Mouse (Mus musculus): ENCODE measurements around the gene Eef2.
A peak's percentile ranks its signal among the peaks of the same experiment; 100 is the strongest.
"Not testable (repeated sequence)": the region's sequence is repeated elsewhere in the genome, so short reads cannot be mapped to it uniquely, and the experiment has no call there.

The Eef2 gene

DNA sequence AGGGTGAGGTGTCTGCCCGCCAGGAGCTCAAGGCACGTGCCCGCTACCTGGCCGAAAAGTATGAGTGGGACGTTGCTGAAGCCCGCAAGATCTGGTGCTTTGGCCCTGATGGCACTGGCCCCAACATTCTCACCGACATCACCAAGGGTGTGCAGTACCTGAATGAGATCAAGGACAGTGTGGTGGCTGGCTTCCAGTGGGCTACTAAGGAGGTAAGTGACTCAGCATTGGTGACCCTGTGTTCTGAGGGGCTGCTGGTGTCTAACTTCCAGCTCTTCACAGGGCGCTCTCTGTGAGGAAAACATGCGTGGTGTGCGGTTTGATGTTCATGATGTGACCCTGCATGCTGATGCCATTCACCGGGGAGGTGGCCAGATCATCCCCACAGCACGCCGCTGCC, 4.5 kb downstream of the Eef2 start:
- DNase-seq (ENCODE audit: low read depth) = no peak

DNA sequence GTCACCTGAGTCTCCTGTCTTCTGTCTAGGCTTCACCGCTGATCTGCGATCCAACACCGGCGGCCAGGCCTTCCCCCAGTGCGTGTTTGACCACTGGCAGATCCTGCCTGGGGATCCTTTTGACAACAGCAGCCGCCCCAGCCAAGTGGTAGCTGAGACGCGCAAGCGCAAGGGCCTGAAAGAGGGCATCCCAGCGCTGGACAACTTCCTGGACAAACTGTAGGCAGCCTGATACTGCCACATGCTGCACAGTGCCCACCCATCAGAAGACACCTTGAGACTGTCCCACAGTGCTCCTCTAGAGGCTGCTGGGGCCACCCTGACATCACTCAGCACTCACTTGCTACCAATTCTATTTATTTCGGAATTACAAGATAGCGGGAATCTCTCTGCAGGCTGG, 5.4 kb downstream of the Eef2 start:
- not testable (repeated sequence) for DNase-seq (ENCODE audit: low read depth)

DNA sequence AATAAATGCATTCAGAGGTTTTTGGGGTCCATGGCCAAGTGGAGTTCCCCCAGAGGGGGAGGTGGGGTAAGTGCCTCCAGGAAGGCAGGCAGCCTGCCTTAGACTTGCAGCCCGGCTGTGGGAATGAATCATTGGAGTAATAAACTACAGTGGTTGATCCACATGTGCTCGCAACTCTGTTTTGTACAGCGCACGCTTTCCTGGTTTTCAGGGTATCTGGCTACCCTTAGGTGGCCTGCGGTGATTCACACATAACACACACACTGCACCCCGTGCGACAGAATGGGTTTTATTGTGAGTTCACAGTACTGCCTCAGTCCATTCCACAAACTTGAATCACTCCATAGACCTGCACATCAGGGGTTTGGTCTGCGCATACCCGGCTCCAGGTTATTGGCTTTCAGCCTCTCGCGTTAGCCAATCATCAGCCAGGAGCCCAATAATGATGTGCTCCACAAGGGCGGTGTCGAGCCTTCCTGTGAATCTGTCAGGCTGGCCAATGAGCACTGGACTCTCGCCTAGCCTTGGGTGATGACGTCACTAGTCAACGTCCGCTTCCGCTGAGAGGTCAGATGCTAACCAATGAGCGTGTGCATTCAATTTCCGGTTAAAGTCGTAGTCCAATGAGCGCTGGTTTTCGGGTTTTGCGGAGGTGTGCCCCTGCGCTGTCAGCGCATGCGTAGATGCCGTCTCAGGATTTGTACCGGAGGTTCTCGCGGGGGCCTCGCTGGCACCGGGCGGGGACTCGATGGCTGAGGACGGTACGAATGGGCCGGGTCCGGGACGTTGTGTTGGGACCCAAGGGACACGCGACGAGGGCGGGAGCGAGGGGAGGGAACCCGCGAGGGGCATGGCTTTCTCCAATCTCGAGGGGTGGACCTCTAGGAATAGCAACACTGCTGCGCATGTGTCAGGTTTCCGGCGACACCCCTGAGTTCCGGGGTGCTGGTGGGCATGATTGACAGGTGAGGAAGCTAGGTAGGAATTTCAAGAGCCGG, 6.2 kb downstream of the Eef2 start, which contains the start of gene Dapk3:
TSS of gene Dapk3 (plus strand) at position 670 of the 998 bp plus-strand sequence.
- peak; percentile 99 for DNase-seq (ENCODE audit: low read depth)

DNA sequence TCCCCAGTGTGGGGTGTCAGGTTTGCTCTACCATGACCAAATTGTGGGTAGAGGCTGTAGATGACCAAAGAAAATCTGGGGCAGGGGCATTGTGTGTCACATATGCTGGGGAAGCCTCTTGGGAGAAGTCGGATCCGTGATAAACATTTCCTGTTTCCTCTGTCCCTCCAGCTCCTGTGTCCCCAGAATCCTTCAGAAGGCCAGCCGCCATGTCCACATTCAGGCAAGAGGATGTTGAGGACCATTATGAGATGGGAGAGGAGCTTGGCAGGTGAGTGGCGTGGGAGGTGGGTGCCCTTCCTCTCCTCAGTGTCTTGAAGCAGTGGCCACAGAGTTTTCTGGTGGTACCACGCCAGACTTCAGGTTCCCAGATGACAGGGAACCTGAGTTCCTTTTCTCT, 7.4 kb downstream of the Eef2 start, which contains the start of gene 4930442H23Rik:
TSS of gene 4930442H23Rik (minus strand) at position 45 of the 400 bp plus-strand sequence.
- DNase-seq (ENCODE audit: low read depth) = no peak

DNA sequence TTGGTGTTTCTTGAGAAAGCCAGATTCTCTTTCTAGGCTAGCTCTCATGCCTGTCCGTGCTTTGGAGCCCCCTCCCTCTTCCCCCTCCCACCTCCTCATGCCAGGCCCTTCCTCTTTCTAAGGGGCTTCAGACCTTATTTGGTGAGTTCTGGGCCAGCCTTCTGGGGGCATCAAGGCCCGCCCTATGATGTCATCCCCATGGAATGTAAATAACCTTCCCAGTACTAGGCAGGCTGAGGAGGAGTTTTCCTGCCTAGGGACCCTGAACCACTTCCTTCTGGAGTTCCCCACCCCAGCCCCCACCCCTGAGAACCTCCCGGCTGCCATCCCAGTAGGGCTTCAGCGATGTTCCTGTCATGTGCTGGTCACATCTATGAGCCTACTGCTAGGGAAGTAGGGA, 8.3 kb downstream of the Eef2 start:
- DNase-seq (ENCODE audit: low read depth) = no peak

DNA sequence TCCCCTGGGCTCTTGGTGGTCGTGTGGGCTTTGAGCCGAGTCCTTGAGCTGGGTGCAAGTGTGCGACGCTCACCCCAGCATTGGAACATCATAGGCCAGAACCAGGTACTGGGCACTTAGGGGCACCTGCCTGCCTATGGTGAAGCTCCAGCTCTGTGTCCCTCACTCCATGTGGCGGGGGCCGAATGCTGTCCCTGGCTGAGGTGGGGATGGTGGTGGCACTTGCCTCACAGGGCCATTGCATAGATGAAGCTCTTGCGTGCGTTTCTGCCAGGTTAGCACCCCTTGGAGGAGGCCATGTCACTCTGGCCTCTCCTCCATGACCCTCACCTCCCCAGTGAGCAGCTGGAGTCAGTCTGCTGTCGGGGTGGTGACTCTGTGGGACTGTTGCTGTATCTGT, 10.7 kb downstream of the Eef2 start:
- DNase-seq (ENCODE audit: low read depth) = no peak

DNA sequence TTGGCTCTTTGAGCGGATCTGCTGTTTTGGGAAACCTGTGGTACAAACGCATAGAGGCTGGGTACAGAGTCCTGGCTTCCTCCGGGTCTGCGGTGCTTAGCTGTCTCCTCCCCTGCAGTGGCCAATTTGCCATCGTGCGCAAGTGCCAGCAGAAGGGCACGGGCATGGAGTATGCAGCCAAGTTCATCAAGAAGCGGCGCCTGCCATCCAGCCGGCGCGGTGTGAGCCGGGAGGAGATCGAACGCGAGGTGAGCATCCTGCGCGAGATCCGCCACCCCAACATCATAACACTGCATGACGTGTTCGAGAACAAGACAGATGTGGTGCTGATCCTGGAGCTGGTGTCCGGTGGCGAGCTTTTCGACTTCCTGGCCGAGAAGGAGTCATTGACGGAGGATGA, 13.4 kb downstream of the Eef2 start:
- no peak for DNase-seq (ENCODE audit: low read depth)

DNA sequence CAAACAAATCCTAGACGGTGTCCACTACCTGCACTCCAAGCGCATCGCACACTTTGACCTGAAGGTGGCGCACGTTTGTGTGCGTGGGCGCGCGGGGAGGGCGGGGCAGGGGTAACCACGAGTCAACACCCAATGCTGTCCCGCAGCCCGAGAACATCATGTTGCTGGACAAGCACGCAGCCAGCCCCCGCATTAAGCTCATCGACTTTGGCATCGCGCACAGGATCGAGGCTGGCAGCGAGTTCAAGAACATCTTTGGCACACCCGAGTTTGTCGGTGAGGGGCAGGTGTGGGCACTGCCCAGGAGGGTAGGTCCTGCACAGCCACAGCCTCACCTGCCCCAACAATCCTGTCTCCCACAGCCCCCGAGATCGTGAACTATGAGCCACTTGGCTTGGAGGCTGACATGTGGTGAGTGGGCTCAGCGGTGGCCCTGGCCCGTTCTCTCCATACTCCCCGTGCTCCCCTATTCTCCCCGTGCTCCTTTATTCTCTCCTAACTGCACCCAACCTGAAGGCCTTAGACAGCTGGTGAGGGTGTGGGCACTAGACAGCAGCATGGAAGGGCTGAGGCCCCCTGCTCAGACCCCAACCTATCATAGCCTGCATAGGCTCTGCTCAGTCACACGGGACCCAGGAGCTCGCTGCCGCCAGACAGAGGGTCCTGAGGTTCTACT, 13.9 kb downstream of the Eef2 start:
- no peak for DNase-seq (ENCODE audit: low read depth)

DNA sequence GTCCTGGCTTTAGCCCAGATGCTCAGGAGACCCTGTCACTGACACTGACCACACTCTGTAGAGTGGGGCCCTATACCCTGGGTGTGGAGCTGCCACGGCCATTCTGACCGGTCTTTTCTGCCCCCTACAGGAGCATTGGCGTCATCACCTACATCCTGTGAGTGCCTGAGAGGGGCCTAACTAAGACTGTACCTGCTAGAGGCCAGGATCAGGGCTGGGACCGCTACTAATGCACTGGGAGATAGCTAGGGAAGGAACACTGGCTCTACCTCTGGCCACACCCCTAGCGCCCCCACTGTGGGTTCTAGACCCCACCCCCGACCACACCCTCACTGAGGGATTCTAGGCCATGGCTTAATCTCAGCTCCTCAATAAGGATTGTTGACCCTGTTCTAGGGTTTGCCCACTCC, 14.5 kb downstream of the Eef2 start:
- DNase-seq (ENCODE audit: low read depth) = no peak

DNA sequence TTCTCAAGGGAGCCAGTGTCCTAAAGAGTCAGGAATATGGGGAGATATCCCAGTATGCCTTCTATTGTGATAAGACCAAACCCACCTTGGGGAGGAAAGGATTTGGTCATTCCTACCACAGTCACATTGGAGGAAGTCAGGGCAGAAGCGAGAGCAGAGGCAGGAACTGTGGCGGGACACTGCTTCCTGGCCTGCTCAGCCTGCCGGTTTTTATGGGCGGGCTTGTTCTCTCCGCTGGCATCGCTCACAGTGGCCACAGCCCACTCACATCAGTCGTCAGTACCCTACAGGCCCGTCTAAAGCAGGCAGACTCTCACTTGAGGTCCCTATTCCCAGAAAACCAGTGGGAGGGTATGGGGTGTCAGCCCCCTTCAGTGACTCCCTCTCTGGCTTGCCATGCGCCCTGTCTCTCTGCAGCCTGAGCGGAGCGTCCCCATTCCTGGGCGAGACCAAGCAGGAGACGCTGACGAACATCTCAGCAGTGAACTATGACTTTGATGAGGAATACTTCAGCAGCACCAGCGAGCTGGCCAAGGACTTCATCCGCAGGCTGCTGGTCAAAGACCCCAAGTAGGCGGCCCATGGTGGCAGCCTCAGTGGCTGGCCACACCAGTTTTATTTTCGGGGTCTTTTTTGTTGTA, 15.0 kb downstream of the Eef2 start:
- no peak for DNase-seq (ENCODE audit: low read depth)

DNA sequence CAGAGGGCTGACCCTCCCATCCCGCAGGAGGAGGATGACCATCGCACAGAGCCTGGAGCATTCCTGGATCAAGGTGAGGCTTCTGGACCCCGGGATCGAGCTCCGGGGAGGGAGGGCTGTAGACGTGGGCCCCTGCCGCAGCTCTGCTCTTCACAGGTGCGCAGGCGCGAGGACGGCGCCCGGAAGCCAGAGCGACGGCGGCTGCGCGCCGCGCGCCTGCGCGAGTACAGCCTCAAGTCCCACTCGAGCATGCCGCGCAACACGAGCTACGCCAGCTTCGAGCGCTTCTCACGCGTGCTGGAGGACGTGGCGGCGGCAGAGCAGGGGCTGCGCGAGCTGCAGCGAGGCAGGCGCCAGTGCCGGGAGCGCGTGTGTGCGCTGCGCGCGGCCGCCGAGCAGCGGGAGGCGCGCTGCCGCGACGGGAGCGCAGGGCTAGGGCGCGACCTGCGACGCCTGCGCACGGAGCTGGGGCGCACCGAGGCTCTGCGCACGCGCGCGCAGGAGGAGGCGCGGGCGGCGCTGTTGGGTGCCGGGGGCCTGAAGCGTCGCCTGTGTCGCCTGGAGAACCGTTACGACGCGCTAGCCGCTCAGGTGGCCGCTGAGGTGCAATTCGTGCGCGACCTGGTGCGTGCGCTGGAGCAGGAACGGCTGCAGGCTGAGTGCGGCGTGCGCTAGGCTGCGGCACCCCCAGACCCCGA, 16.0 kb downstream of the Eef2 start:
- peak; percentile 75 for DNase-seq (ENCODE audit: low read depth)

DNA sequence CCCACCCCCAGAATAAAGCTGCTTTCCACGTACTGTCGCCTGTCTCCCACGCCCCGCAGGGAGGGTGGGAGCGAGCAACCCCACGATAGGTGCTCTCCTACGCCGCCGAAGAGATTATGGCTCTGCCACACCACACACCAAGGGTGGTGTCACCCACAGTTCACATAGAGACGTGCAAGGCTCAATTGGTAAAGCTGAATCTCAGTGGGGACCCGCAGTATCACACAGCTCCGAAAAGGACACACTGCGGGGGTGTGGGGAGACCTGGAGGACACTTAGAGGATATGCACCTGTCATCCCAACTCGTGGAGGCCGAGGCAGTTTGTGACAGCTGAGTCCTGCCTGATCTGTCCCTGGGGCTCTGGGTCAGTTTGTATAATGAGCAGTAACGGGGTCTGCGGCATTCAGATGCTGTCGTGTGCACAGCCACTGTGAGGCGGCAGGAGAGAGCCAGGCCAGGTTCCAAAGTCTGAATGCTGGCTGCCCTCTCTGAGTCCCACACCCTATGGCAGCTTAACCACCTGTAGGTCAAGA, 16.6 kb downstream of the Eef2 start:
- no peak for DNase-seq (ENCODE audit: low read depth)

DNA sequence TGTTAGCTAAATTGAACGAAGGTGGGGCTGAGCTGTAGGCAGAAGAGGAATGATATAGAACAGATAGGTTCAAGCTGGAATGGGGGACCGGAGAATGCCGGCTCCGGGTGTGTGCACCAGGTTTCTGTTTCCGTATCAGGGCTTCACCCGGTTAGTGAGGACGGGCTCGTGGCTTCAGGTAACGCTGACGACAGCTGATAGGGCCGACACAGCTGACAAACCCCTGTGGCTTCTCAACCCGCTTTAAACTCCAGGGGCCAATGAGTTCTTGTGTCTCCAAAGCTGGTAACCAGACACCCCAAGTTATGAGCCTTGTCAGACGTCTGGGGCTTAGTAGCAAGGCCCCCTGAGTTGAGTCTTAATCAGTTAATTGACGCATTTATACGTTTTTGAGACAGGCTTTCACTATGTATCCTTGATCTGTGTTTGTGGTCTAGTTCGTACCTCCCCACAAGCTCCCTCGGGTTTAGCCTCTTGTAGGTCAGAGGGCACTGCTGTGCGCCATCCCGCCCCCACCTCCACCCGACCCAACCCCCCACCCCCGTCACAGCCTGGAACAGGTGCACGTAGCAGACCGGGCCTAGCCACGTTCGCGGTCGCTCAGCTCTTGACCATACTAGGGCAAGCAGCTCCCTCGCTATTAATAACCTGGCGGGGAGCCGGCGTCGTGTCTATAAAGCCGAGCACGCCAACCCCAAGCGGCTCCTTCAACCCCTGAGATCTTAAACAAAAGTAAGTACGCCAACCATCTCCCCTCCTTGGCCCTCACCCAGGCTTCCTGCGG, 17.8 kb downstream of the Eef2 start:
- no peak for DNase-seq (ENCODE audit: low read depth)

DNA sequence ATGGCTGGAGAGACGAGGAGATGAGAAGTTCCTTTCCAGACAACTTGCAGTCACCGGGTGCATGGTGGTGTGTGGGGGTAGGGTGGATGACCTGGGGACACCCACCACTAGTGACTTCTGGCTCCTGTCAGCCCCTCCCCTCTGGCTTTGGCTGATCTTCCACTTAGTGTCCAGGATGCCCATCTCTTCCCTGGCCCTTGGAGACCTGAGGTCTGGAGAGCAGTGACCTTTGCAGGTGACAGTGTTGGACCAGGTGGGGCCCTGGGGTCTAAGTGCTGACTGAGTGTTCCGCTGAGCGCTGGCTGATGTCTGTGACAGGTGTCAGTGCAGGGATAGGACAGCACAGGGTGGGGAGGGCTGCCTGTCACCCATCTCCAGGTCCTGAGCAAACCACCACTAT, 18.9 kb downstream of the Eef2 start:
- DNase-seq (ENCODE audit: low read depth) = no peak

DNA sequence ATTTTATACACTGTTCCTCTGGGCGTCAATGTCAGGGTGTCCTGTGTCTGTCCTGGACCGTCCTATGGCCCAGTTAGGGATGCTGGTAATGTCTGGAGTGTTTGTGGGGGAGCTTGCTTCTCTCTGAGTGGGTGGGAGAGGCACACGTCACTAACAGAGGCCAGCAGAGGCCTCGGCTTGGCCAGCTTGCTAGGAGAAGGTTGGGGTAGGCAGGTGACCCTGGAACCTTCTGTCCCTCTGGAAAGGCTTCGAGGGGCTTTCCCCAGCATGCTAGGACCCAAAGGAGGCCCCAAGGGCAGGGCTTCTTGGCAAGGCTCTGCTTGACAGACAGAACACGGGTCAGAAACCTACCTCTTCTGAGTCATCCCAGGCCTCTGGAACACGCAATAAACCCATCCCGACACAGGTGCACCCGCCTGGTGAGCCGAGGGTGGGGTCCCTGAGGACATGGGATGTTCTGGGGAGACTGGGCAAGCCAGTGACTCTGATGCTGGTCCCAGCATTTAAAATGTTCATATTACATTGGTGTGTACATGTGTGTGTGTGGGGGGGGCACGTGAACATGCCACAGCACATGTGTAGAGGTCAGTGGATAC, 20.1 kb downstream of the Eef2 start:
- no peak for DNase-seq (ENCODE audit: low read depth)

DNA sequence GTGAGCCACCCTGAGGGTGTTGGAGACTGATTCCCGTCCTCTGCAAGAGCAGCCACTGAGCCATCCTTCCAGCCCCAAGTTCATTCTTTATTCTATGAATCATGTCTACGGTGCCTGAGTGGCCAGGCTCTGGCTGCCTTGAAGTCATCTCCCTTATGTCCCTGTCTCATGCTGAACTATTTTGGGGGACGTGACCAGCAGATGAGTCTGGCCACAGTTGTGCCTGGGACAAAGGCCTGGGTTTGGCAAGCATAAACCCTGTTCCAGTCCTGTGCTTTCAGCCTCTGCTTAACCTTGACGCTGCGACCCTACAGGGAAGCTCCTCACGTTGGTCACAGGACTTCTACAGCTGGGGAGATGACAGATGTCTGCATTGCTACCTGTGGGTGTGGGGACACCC, 20.9 kb downstream of the Eef2 start:
- no peak for DNase-seq (ENCODE audit: low read depth)

DNA sequence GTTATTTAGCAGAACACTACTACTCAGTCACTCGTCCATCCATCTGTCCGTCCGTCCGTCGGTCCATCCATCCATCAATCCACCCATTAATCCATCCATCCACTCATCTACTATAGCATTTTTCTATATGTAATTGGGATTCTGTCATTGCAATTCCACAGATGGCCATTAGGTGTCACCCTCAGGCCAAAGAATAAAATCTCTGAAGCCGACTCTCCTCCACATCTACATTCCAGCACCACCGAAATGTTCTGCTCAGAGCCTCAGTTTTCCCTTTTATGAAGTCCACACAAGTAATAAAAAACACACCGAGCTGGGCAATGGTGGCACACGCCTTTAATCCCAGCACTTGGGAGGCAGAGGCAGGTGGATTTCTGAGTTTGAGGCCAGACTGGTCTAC, 21.8 kb downstream of the Eef2 start:
- DNase-seq (ENCODE audit: low read depth) = no peak

DNA sequence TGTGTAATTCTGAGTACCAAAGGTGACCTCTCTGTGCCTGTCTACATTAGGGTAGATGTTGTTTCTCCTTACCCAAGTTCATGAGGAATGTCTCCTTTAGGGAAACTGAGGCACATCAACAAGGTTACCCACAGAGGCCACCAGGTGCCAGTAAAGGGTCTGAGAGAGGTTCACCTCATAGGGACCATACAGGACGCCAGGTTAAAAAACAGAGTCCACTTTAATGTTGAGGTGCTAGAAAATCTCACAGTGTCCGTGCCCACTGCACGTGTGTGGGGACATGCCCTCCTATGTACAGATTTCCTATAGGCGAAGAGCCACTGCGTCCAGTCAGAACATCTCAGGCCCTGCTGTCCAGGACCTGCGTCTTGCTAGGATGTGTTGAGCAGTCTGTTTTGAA, 22.6 kb downstream of the Eef2 start:
- no peak for DNase-seq (ENCODE audit: low read depth)

DNA sequence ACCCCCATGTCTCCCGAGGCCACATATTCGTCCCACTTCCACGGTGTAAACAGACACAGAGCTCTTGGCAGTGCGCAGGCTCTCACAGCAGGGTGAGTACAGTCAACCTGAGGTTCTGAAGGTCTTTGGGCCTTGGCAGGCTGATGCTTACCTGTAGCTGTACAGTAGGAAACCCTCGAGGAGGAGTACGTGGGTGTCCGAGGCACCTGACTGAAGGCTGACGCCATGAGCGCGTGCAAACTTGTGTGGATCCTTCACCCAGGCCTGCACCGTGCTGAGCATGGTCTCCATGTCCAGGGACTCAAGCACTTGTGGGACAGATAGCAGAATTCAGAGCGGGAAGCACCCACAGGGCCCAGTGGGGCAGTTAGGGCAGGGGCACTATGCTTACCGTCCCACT, 23.7 kb downstream of the Eef2 start:
- DNase-seq (ENCODE audit: low read depth) = no peak

DNA sequence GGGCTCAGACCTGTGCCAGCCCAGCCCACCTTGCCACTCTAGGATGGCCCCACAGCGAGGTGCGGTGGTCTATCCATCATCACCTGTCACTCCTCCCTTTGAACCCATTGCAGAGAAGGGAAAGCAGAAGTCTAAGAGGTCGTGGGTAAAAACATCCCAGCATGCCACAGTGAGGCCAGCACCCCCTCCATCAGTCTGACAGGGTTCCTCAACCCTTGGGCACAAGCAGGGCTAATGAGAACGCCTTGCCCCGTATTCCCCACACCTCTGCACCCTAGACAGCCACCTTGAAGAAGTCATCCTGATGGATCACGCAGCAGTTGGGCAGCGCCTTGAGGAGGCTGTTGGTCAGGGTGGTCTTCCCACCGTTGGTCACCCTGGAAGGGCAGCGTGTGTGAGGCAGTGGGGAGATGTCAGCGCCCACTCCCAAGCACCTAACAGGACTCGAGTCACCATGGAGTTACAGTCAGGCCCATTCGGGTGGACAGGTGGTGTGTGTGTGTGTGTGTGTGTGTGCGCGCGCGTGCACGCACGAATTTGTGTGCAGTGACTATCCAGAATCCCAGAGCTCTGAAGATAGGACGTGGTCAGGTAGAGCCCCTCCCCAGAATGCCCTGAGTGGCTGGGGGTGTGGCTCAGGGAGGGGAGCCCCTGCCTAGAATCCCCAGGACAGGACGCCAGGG, 24.3 kb downstream of the Eef2 start:
- DNase-seq (ENCODE audit: low read depth) = no peak

Data from c-Kit-positive CD71-positive TER-119-negative erythroid progenitor cells, embryonic 14.5 days (primary cell).